Mouse (Mus musculus): Measurements from ENCODE around the gene Esyt2. TPM values are rescaled to one million over a fixed set of nuclear protein-coding genes. Genes with fewer than 3 reads are reported as not detected.
"Not testable (repeated sequence)": the region's sequence is repeated elsewhere in the genome, so short reads cannot be mapped to it uniquely, and the experiment has no call there.

Gene Esyt2
- polyA plus RNA-seq, 1 experiment from 2014 or later, result 15.7 TPM

DNA sequence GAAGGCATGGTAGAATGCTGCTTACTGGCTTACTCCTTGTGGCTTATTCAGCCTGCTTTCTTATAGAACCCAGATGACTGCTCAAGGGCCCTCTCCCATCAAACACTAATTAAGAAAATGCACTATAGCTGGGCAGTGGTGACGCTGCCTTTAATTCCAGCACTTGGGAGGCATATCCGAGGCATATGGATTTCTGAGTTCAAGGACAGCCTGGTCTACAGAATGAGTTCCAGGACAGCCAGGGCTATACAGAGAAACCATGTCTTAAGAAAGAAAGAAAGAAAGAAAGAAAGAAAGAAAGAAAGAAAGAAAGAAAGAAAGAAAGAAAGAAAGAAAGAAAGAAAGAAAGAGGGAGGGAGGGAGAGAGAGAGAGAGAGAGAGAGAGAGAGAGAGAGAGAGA is 5.9 kb upstream of the Esyt2 start, which contains the start of gene Gm11027:
Gene Gm11027, plus strand, starts transcription at position 301 of the 400 bp plus-strand sequence.
- H3K36me3 ChIP-seq (ENCODE audit: control insufficient read depth, insufficient read depth, low read length); H3K9ac ChIP-seq (ENCODE audit: low read depth, low read length); H3K4me3 ChIP-seq (ENCODE audit: low read depth, low read length); H3K27ac ChIP-seq (ENCODE audit: low read depth, low read length); H3K27me3 ChIP-seq (ENCODE audit: control insufficient read depth, insufficient read depth, low read length); H3K9me3 ChIP-seq (replicated peaks; ENCODE audit: control insufficient read depth, low read length); H3K4me1 ChIP-seq (ENCODE audit: control insufficient read depth, insufficient read depth, low read length); H3K4me2 ChIP-seq; ATAC-seq (replicated peaks; ENCODE audit: insufficient number of reproducible peaks, low FRiP score, low TSS enrichment): not testable (repeated sequence)
- WGBS (ENCODE audit: insufficient replicate concordance), result 62% methylated on average over 2 of the region's 2 CpGs

DNA sequence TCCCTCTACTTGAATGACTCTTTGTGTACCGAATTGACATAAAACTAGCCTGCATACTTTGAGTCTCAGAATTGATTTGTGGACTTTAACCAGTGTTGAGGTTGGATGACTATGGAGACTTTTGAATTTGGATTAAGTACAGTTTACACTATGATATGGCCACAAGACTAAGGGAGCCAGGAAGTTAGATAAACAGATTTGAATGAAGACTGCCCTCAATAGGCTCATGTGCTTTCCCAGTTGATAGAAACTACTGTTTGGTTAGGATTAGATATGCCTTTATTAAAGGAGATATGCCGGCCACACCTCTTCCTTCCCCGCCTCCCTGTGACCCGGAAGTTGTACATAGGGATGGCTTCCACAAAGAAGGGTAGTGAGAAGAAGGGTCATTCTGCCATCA is 5.4 kb upstream of the Esyt2 start:
- H3K4me1 ChIP-seq (ENCODE audit: control insufficient read depth, insufficient read depth, low read length), result no peaks in the 10 kb centered on the region
- no peak for ATAC-seq (replicated peaks; ENCODE audit: insufficient number of reproducible peaks, low FRiP score, low TSS enrichment)
- H3K9ac ChIP-seq (ENCODE audit: low read depth, low read length), result no peak overlapping the region
- WGBS (ENCODE audit: insufficient replicate concordance), result 87% methylated on average over 4 of the region's 4 CpGs
- H3K4me2 ChIP-seq, result no peak overlapping the region
- peaks cover 8% of the 10 kb centered on the region for H3K27me3 ChIP-seq (ENCODE audit: control insufficient read depth, insufficient read depth, low read length)
- H3K4me3 ChIP-seq (ENCODE audit: low read depth, low read length), result no peak overlapping the region
- H3K9me3 ChIP-seq (replicated peaks; ENCODE audit: control insufficient read depth, low read length), result no peaks in the 10 kb centered on the region
- H3K36me3 ChIP-seq (ENCODE audit: control insufficient read depth, insufficient read depth, low read length), result no peaks in the 10 kb centered on the region
- no peak overlapping the region for H3K27ac ChIP-seq (ENCODE audit: low read depth, low read length)

DNA sequence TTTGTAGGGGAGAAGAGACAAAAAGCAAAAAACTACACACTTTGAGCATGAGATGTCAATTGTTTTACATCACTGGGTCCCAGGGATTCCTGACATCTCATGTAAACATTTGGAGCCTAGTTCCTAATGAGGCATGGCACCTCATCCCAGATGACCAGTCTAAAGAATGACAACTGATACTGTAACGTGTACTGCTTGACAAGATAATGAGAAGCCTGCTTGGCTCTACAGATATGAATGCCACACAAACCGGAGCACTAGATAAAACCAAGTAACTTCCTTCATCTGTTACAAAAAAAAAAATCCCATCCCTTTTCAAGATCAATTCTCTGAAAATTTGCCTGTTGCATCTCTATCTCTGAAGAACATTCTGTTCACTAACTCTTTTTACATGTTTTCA is 4.0 kb upstream of the Esyt2 start:
- 23% methylated on average over 2 of the region's 2 CpGs for WGBS (ENCODE audit: insufficient replicate concordance)
- H3K4me1 ChIP-seq (ENCODE audit: control insufficient read depth, insufficient read depth, low read length), result no peaks in the 10 kb centered on the region
- H3K9ac ChIP-seq (ENCODE audit: low read depth, low read length), result no peak overlapping the region
- H3K4me2 ChIP-seq, result no peak overlapping the region
- H3K36me3 ChIP-seq (ENCODE audit: control insufficient read depth, insufficient read depth, low read length), result no peaks in the 10 kb centered on the region
- no peak overlapping the region for H3K27ac ChIP-seq (ENCODE audit: low read depth, low read length)
- H3K27me3 ChIP-seq (ENCODE audit: control insufficient read depth, insufficient read depth, low read length), result peaks cover 2% of the 10 kb centered on the region; the same call in 1 of the 2 replicates
- ATAC-seq (replicated peaks; ENCODE audit: insufficient number of reproducible peaks, low FRiP score, low TSS enrichment), result no peak
- no peak overlapping the region for H3K4me3 ChIP-seq (ENCODE audit: low read depth, low read length)
- no peaks in the 10 kb centered on the region for H3K9me3 ChIP-seq (replicated peaks; ENCODE audit: control insufficient read depth, low read length)

DNA sequence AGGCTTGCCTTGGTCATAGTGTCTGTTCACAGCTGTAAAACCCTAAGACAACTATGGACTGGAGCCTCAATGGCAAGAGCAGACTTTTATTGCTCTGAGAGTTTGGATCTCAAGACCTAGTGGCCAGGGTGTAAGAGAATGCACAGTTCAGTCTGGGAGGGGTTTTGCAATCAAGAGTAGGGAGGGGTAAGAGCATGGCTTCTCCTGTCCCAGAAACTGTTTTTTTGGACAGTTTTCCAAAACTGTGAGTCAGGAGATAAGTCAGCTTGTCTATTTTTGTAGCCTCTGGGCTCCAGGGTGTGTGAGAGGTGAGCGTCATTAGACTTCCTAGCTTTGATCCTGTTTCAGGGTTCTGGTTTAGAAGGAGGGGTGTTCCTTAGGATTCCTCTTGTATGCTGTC is 2.5 kb upstream of the Esyt2 start:
- Histone ChIP-seq H3K4me3 (ENCODE audit: low read depth, low read length) (no peak overlapping the region), H3K27ac (ENCODE audit: low read depth, low read length) (no peak overlapping the region), H3K9me3 (replicated peaks; ENCODE audit: control insufficient read depth, low read length) (no peaks in the 10 kb centered on the region), H3K36me3 (ENCODE audit: control insufficient read depth, insufficient read depth, low read length) (no peaks in the 10 kb centered on the region), H3K27me3 (ENCODE audit: control insufficient read depth, insufficient read depth, low read length) (peaks cover 2% of the 10 kb centered on the region; the same call in 1 of the 2 replicates), H3K9ac (ENCODE audit: low read depth, low read length) (no peak overlapping the region), H3K4me1 (ENCODE audit: control insufficient read depth, insufficient read depth, low read length) (no peaks in the 10 kb centered on the region), H3K4me2 (no peak overlapping the region)
- ATAC-seq (replicated peaks; ENCODE audit: insufficient number of reproducible peaks, low FRiP score, low TSS enrichment), result no peak
- 83% methylated on average over 1 of the region's 1 CpGs for WGBS (ENCODE audit: insufficient replicate concordance)

DNA sequence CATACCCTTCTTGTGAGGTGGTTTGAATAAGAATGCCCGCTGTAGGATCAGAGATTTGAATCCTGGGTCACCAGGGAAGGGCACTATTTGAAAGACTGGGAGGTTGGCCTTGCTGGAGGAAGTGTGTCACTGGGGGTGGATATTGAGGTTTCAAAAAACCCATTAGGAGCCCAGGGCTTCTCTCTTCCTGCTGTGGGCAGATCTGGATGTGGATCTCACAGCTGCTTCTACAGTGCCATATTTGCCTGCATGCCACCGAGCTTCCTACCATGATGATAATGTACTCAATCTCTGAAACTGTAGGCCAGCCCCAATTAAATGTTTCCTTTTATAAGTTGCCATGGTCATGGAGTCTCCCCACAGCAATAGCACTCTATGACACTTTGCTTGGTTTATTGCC is 1.8 kb upstream of the Esyt2 start:
- Histone ChIP-seq H3K4me1 (ENCODE audit: control insufficient read depth, insufficient read depth, low read length) (no peaks in the 10 kb centered on the region), H3K4me3 (ENCODE audit: low read depth, low read length) (no peak overlapping the region), H3K36me3 (ENCODE audit: control insufficient read depth, insufficient read depth, low read length) (no peaks in the 10 kb centered on the region), H3K27me3 (ENCODE audit: control insufficient read depth, insufficient read depth, low read length) (0 out of 2 replicates have a peak, but pooled peaks cover 2% of the 10 kb centered on the region), H3K4me2 (no peak overlapping the region), H3K27ac (ENCODE audit: low read depth, low read length) (no peak overlapping the region), H3K9me3 (replicated peaks; ENCODE audit: control insufficient read depth, low read length) (no peaks in the 10 kb centered on the region), H3K9ac (ENCODE audit: low read depth, low read length) (no peak overlapping the region)
- no peak for ATAC-seq (replicated peaks; ENCODE audit: insufficient number of reproducible peaks, low FRiP score, low TSS enrichment)
- 88% methylated on average over 2 of the region's 2 CpGs for WGBS (ENCODE audit: insufficient replicate concordance)

DNA sequence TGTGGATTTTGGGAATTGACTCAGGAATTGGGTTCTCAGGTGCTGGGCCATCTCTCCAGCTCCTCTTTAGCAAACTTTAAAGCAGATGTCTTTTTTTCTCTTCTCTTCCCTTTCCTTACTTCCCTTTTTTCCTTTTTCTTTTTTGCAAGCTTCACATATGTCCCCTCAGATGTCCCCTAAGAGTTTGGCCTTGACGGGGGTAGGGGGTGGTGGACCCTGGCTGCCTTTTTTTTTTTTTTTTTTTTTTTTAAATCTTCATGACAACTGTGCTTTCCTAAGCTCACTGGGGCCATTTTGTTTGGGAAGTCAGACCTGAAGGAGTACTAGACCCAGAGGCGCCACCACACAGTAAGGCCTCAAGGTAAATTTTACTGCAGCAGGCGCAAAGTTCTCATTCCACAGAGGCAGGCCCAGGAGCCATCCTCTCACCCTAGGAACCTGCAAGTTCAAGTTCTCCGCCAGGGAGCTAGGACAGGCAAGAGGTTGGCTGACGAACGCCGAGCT is 795 bp upstream of the Esyt2 start:
- no peaks in the 10 kb centered on the region for H3K9me3 ChIP-seq (replicated peaks; ENCODE audit: control insufficient read depth, low read length)
- H3K36me3 ChIP-seq (ENCODE audit: control insufficient read depth, insufficient read depth, low read length), result no peaks in the 10 kb centered on the region
- 0 out of 2 replicates have a peak, but pooled peaks cover 2% of the 10 kb centered on the region for H3K27me3 ChIP-seq (ENCODE audit: control insufficient read depth, insufficient read depth, low read length)
- H3K4me1 ChIP-seq (ENCODE audit: control insufficient read depth, insufficient read depth, low read length), result no peaks in the 10 kb centered on the region
- H3K27ac ChIP-seq (ENCODE audit: low read depth, low read length), result peak overlapping the region; percentile 98
- H3K4me2 ChIP-seq, result peak overlapping the region; percentile 91
- 5% methylated on average over 7 of the region's 7 CpGs for WGBS (ENCODE audit: insufficient replicate concordance)
- H3K4me3 ChIP-seq (ENCODE audit: low read depth, low read length), result peak overlapping the region; percentile 93
- ATAC-seq (replicated peaks; ENCODE audit: insufficient number of reproducible peaks, low FRiP score, low TSS enrichment), result no peak; the same call in 1 of the 2 replicates
- H3K9ac ChIP-seq (ENCODE audit: low read depth, low read length), result peak overlapping the region; percentile 97

DNA sequence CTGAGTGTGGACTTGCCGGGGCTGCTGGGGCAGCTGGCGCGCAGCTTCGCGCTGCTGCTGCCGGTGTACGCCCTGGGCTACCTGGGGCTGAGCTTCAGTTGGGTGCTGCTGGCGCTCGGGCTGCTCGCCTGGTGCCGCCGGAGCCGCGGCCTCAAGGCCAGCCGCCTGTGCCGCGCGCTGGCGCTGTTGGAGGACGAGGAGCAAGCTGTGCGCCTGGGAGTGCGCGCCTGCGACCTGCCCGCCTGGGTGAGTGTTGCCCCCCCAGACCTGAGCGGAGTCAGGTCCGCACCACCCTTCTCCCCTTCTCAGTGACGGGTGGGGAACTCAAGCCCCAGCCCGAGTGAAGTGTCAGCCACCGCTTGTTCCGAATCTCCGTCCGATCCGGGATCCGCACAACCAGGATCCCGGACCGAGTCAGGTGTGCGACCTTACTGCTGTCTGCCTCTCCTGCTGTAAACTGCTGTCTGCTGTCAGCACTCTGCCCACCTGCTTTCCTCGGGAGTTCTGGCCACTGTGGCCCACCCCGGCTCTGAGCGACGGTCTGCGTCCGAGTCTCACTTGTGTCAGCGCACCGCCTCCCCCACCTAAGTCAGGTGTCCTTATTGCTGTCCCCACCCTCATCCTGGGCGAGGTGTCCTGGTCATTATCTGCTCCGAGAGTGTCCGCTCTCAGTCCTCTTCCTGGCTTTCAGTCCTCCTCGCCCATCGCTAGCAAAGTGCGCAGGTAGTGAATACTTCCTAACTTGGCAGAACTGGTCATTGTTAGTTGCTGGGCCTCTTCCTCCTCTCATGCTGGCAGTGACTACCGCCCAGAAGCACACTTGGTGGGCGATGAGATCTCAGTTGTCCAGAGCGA is 658 bp downstream of the Esyt2 start:
- Histone ChIP-seq H3K4me2 (peak overlapping the region; percentile 91), H3K9ac (ENCODE audit: low read depth, low read length) (peak overlapping the region; percentile 97), H3K27ac (ENCODE audit: low read depth, low read length) (peak overlapping the region; percentile 98), H3K4me3 (ENCODE audit: low read depth, low read length) (peak overlapping the region; percentile 93), H3K36me3 (ENCODE audit: control insufficient read depth, insufficient read depth, low read length) (no peaks in the 10 kb centered on the region), H3K9me3 (replicated peaks; ENCODE audit: control insufficient read depth, low read length) (no peaks in the 10 kb centered on the region), H3K4me1 (ENCODE audit: control insufficient read depth, insufficient read depth, low read length) (no peaks in the 10 kb centered on the region), H3K27me3 (ENCODE audit: control insufficient read depth, insufficient read depth, low read length) (0 out of 2 replicates have a peak, but pooled peaks cover 1% of the 10 kb centered on the region)
- ATAC-seq (replicated peaks; ENCODE audit: insufficient number of reproducible peaks, low FRiP score, low TSS enrichment), result peak; percentile 0; the same call in 1 of the 2 replicates
- under 1% methylated on average over 52 of the region's 55 CpGs for WGBS (ENCODE audit: insufficient replicate concordance)

DNA sequence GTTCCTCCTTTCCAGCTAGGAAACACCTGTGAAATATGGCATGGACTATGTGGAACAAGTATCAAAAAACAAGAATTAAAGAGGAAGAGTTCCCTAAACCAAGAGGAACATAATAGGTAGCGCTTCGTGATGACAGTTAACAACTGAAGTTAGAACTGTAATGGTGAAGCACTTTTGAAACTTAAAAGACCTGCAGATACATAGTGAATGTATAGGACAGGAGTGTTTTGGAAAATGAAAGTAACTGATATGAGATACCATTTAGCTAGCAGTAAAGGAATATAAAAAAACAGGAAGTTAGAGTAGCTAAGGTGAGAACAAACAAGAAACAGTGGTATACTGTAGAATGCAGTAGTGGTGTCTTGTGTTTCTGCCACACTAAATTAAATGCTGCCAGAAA is 1.9 kb downstream of the Esyt2 start:
- Histone ChIP-seq H3K36me3 (ENCODE audit: control insufficient read depth, insufficient read depth, low read length) (no peaks in the 10 kb centered on the region), H3K9ac (ENCODE audit: low read depth, low read length) (no peak overlapping the region), H3K9me3 (replicated peaks; ENCODE audit: control insufficient read depth, low read length) (no peaks in the 10 kb centered on the region), H3K27ac (ENCODE audit: low read depth, low read length) (no peak overlapping the region), H3K27me3 (ENCODE audit: control insufficient read depth, insufficient read depth, low read length) (no peaks in the 10 kb centered on the region), H3K4me2 (no peak overlapping the region), H3K4me1 (ENCODE audit: control insufficient read depth, insufficient read depth, low read length) (no peaks in the 10 kb centered on the region), H3K4me3 (ENCODE audit: low read depth, low read length) (no peak overlapping the region)
- WGBS (ENCODE audit: insufficient replicate concordance), result 96% methylated on average over 2 of the region's 2 CpGs
- no peak for ATAC-seq (replicated peaks; ENCODE audit: insufficient number of reproducible peaks, low FRiP score, low TSS enrichment)

Data from heart, embryonic 11.5 days (tissue).